Mouse (Mus musculus) layer of hippocampus, postnatal 10 days (tissue): Measurements from ENCODE around the gene Asb16. TPM values are rescaled to one million over a fixed set of nuclear protein-coding genes. Genes with fewer than 3 reads are reported as not detected.
A peak's percentile ranks its signal among the peaks of the same experiment; 100 is the strongest.

Experiments
- DNase-seq, 2 experiments: peaks; one replicate each; pipeline ENCODE4 v3.0.0; 2021; ENCODE audit warnings: low spot score in 2 of 2
- total RNA-seq, 2 experiments: library from RNA; stranded (reverse); gene quantifications; 2 replicates each; pipeline ENCODE4 v1.2.3; 2021

The Asb16 gene
- total RNA-seq, 2 experiments from 2014 or later: 0.64 to 0.76 TPM

DNA sequence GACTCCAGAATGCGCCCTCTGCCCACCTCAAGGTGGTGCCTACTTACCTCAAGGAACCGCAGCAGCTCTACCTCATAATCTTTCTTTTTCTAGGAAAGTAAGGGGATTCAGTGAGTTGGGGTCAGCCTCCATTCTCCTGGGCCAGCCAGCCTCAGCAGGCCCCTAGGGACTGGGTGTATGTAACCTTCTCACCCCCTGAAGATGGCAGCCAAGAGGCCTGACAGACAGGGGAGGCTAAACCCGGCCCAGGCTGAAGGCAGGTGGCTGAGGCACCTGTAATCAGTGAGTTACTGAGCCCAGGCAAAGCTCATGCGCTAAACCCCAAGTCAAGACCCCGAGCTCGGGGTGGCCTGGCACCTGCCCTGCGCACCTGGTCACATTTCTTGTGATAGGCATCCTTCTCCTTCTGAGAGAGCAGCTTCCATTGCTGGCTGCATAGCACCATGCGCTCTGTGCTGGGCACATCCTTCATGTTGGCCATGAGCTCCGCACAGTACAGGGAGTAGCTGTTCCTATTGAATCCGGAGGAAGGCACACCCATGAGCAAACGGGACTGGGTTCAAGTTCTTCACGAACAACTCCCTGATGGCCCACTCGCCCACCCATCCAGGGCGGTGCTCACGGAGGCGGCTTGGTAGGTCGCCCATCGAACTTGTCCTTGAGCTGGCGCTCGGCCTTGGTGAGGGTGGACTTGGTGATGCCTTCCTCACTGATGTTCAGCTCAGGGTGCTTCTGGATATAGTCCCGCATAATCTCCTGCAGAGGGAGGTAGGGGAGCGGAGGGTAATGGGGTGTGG lies 41.5 kb downstream of the Asb16 start:
- no peak for DNase-seq

DNA sequence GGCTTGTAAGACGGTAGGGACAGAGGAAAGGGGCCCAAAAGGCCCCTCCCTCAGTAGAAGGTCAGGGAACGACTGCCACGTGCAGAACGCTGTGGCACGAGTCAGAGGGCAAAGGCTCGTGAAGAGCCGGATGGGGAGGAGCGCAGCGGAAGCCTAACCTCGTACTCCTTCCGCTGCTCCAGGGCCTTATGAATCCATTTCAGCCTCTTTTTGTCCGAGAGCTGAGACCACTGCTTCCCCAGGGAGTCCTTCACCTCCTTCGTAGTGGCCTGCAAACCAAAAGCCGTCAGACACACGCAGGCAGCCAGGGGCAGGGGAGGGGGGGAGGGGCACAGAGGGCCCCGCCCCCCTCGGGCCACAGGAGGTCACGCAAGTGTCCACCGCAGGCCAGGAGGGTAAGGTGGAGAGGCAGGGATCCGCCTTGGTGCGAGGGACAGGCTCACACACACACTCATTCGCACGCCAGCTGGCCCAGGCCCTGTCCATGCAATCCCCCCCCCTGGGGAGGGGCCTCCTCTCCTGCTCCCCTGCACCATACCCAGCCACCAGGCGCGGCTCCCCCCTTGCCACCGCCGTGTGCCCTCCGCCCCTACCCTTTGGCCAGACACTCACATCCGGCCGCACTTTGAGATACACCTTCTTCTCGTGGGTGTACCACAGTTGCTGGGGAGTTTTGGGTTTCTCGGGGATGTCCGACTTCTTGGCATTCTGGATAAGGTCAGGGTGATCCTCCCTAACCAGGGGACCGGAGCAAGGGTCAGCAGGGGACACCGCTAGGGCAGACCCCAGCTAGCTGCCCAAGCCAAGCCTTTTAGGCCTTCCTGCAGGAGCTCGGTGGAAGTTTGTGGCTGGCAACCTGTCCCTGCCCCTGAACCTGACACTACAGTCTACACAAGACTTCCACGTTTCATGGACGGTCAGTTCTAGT lies 42.5 kb downstream of the Asb16 start:
- no peak for DNase-seq

DNA sequence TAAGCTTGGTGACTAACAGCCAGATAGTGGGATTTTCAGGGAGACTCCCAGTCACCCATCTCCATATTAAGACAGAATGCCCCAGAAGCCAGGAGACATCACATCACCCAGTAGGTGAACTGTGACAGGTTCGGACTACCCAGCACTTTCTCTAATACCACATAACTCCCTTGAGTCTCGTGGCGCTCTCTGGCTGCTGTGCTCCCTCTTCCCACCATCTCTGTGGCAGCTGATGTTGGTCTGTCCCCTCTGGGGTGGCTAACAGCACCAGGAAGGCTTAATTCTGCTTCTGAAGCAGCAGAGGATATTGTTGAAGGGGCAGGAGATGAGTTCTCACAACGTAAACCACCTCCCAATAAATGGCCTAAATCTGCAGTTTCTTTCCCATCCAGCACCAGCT lies 43.4 kb downstream of the Asb16 start:
- no peak for DNase-seq

DNA sequence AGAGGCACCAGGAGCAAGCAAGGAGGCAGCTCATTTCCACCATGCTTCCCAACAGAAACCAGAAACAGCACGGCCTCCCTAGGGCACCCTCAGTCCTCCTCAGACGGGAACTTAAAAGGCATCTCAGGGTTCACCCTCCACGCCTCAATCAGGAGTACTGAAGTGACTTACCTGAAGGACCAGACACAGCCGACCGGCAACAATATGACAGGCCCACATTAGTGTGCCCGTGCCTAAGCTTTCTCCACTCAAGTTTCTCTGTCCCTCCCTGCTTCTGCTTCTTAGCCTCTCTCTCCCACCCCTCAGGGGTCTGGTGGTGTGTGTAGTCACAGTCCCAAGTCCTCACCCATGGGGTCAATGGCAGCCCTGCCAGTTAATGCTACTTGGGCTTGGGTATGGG lies 44.0 kb downstream of the Asb16 start:
- no peak for DNase-seq

DNA sequence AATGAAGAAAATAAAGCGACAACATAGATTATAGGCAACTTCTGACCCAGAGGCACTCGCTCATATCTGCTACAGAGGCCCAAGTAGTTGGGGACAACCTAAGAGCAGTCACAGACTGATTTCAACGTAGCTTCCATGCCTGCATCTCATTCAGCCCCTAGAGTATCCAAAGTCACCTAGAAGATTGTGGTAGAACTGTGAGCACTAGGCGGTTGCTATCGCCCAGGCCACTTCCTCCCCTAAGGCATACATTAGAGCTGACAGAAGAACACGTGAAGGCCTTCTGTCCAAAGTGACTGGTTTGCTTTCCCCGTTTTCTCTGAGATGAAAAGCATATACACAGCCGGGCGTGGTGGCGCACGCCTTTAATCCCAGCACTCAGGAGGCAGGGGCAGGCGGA lies 45.8 kb downstream of the Asb16 start:
- no peak for DNase-seq

DNA sequence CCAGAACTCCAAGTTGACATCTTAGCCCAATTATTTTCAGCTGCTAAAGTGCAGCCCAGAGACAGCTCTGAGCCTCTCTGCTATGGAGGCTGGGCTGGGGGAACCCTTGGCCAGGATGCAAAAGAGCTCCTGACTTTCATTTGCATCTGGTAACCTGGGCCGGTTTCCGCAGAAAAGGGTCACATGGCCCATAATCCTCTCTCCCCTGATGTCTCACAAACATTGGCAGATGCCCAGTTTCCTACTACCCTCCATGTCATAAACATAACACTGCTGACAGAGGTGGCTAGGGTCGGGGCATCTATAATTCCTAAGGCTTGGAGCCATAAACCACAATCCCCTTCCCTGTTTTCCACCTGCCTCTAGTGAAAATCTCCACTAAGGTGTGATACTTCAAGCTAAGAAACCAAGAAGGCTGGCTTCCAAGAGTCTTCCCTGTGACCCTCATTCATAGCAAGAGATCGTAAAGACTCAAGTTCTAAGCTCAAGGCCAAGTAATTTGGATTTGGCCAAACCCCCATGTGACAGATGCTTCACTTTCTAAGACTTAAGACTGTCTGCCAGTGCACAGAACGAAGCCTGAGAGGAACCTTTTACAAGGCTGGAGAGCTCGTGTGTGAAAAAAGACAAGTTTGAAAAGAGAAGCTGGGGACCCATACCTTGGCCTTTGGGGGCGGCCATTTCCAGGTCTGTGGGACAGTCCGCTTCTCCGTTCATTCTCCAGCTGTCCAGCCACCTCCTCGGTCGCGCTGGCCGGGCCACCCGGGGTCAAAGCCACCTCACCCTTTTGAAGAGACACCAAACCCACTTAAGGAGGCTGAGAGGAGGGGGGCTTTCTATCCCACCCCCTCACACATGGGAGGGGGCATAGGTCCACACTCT lies 47.4 kb downstream of the Asb16 start:
- DNase-seq: no peak

DNA sequence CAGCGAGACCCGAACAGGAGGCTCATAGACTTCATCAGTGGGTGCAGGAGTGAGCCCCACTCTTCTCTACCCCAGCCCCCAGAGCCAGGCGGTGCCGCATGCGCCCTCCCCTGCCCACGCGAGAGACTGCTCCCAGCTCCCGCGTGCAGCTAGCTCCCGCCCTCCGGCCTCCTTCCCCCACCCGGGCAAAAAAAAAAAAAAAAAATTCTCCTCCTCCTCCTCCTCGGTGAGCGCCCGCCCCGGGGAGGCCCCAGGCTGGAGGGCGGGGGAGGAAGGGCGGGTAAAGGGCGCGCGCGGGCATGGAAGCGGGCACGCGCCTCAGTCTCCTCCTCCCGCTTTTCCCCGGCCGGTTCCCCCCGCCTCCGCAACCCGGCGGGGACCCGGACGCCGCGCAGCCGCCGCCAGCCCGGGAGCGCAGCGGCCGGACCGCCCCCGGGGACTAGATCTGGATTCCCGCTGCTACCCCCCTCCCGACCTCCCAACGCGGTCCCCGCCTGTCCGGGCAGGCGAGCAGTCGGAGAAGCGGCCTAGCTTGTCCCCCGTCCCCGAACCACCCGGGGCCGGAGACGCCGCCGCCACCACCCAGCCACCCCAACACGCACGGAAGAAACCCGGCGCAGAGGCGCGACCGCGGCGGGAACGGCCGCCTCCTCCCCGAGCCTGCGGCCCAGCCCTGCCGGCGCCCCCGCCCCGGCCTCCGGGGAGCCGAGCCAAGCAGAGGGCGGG lies 48.2 kb downstream of the Asb16 start:
- DNase-seq: peak; percentile 85 to 90

DNA sequence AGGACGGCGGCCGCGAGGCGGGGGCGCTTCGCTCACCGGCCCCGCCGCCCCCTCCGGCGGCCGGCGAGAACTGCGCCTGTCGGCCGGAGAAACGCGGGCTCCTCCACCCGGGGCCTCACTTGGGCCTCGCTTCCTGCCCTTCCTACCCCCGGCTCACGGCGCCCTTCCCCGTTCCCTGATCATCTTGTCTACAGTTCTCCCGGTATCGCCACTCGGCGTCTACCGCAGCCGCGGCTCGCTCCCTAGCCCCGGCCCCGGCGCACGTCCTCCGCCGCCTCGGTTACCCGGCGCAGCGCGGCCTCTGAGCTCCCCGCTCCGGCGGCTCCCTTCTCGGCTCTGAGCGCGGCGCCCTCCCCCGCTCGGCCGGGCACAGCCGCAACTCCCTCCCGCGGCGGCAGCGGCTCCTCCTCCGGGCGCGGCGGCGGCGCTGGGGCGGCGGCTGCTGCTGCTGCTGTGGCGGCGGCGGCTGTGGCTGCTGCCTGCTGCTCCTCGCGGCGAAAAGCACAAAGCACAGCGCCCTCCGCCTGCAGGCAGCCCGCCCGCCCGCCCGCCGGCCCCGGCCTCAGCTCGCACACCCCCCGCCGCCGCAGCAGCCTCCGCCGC lies 48.9 kb downstream of the Asb16 start:
- DNase-seq: peak in 1 of 2 experiments; percentile 73

DNA sequence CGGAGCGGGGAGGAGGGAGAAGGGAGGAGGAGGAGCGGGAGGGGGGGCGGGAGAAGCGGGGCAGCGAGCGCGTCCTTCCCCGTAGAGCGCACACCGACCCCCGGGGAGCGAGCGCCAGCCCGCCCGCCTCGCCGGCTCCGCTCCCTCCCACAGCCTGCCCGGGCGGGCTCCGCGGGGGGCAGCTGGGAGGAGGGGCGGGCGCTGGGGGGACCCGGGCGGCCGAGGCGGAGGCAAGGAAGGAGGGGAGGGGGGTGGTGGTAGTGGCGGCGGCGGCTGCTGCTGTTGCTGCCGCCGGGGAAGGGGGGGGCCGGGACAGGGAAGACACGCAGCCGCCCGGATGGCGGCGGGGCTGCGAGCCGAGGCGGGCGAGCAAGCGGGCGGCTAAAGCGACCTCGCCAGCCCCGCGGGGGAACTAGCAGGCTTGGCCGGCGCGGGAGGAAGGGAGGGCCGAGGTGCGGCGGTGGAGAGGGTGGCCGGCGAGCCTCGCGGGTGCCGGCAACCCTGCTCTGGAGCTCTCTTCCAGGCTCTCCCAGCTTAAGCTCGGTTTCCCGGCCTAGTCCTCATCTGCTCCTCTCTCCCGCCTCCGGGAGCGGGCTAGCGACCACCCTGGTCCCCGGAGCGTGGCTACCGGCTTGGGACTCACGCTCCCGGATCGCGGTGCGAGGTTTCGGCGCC lies 49.5 kb downstream of the Asb16 start:
- DNase-seq: peak; percentile 68 to 78

DNA sequence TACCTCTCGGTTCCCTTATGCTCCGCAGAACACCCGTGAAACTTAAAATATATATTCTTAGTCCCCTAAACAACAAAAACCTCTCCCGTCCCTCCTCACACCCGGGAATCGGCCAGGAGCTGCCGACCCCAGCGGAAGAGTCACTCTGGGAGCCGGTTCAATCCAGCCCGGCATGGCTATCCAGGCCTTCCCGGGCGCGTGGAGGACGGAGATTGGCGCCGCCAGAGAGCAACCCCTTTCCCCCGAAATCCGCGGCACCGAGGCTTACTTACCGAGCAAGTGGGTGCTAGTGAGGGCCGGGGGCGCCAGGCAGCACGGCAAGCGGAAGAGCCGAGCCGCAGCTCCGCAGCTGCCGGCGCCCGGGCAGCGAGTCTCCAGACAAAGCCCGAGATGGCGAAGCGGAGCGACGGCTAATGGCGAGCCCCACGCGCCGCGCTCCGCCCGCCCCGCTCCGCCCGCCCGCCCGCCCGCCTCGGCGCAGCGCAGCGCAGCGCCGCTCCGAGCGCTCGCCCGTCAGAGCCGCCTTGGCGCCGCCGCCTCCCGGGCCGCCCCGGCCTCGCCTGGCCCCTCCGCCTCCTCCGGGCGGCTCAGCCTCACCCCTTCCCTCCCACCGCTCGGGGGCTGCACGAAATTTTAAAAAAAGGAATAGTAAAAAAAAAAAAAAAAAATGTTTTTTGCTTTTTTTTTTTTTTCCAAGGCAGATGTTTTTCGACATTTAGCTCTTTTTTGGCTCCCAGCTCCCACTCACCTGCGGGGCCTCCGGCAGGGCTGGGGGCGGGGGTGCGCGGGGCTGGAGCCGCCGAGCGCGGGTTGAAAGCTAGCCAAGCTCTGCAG lies 50.2 kb downstream of the Asb16 start:
- peak; percentile 64 to 68 for DNase-seq

DNA sequence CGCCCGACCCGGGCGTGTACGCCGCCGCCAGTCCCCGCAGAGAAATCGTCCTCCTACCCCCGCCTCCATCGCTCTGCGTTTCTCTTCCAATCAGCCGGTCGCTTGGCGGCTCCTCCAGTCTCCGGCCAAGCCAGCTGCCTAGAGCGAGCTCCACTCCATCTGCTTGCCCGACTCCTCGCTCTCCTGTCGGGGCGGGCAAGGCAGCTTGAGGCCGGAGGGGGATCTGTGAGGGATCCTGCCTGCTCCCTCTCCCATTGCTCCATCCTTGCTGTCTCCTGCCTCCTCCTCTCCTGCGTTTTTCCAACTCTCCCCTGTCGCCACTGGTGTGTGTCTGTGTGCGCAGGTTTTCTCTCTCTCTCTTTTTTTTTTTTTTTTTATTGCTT lies 50.9 kb downstream of the Asb16 start, which contains the start of gene Ubtf:
Ubtf (minus strand) TSS at position 333 of the 383 bp plus-strand sequence.
- peak; percentile 83 to 84 for DNase-seq

DNA sequence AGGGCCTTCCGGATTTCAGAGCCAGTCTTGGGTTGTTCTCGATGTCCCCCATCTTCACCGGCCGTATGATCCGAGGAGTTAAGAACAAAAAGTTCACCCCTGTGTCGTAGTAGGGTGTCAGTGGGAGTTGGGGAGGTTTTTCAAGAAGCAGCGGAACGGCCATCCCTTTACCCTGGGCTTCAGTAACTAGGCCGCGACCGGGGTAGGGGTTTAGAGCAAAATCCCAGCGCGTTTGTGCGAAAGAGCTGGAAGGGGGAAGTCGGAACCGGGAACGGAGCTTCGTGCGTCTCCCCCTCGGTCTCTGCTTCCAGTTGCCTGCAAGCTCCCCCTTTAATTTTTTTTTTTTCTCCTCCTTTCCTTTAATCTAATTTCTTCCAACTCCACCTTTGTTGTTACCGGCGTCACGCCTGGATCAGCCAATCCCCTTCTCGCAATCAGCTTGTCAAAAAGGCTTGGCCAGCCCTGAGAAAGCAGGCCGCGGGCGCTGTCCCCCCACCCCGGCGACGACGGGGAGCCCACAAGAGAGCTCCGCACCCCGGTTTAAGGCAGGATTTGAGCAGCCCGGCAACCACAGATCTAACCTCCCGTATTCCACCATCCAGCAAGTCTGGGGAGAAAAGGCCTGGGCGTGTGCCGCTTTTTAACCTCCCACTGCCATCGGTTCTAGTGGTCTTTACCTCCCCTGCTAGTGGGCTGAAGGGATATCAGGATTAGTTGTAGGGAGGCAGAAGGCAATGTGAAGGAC lies 51.6 kb downstream of the Asb16 start:
- DNase-seq: peak; percentile 83 to 89

DNA sequence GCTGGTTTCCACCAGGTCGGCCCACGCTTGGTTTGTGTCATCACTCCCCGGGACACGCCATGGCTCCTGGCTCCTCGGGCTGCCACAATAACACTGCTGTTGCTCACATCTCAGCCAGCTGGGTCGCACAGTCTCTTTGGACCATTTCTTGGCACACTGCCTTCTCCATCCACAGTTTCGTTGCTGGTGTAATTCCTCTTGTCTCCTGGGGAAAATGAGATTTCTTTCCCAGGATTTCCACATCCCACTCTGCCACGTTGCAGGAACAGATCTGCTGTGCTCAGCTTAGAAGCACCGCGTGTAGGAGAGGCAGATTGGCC lies 52.1 kb downstream of the Asb16 start:
- DNase-seq: peak; percentile 80 to 81

DNA sequence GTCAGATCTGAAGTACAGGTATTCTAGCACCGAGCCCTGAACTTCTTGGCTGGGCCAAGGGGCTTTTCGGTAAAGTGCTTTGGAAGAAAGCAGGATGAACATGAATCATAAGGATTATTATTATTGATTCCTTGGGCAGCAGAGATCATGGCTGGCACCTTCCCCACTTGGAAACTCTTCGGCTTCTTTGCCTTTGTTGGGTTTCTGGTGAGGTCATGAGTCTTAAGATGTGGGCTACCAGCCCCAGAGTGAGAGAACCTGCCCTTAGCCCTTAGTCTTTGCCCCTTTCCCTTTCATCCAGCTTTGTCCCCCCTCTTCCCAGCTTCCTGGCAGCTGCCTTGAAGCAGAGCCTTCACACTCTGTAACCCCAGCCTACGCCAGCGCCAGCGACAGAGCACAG lies 53.4 kb downstream of the Asb16 start:
- no peak for DNase-seq

DNA sequence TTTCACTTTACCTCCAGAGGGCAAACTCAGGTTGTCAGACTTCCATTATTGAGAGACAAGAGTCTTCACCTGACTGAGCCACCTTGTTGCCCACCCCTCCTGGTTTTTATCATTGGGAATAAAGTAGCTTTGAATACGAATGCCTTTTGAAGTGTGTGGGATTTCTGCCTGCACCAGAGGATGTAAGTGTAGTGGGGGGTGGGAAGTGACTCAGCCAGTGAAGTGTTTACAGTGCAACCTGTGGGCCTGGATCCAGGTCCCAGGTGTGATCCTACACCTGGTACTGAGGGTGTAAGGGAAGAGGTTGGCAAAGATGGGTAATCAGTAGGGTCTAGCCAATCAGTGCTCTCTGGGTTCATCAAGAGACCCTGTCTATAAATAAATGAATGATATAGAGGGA lies 55.0 kb downstream of the Asb16 start:
- no peak for DNase-seq

DNA sequence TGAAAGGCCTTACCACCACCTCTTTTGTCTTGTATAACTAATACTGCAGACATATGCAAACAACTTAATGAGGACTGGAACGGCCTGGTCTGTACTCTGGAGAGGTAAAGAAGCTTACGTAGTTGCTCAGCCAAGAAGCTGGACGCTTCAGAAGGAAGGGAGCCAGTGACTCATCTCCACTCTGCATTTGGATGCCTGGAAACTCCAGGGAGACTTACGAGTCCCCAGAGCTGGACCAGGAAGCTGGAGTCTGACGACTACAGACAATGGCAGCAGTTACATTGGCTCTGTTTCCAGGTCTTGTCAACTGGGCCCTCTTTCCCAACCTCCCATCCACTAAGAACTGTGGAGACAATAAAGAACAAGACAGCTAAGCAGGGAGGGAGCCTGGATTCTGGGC lies 58.7 kb downstream of the Asb16 start:
- no peak for DNase-seq

DNA sequence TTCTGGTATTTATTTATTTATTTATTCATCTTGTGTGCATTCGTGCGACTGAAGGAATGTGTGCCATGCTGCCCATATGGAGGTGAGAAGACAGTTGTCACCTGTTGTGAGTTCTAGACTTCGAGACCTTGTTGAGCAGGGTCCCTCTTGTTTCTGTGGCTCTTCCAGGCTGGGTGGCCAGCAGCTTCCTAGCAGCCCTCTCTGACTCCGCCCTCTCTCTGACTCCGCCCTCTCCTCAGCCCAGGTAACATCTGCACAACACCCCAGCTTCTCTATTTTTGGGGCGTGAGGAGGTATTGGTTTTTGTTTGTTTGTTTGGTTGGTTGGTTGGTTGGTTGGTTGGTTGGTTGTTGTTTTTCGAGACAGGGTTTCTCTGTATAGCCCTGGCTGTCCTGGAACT lies 59.3 kb downstream of the Asb16 start:
- DNase-seq: no peak
